Mouse (Mus musculus) intestine, embryonic 15.5 days (tissue): ENCODE measurements around the gene Fto. TPM values are rescaled to one million over a fixed set of nuclear protein-coding genes. Genes with fewer than 3 reads are reported as not detected.

Experiments
- ATAC-seq: fragments of 200-750 bp; cut with Nextera tagmentation; 2 replicates; pipeline ENCODE4 v1.8.0; 2017; ENCODE audit warnings: moderate TSS enrichment, moderate library complexity
- H3K27ac ChIP-seq: fragments of 300-500 bp; sonication (generic); 2 replicates; pipeline ENCODE4 v1.5.1; 2015; ENCODE audit warnings: mild to moderate bottlenecking, inconsistent platforms
- H3K27me3 ChIP-seq: fragments of 300-500 bp; sonication (generic); replicated peaks from 2 replicates; pipeline ENCODE4 v1.6.1; 2015; ENCODE audit warnings: inconsistent platforms
- H3K36me3 ChIP-seq: fragments of 300-500 bp; sonication (generic); 2 replicates; pipeline ENCODE4 v1.6.1; 2015; ENCODE audit warnings: inconsistent platforms
- H3K4me1 ChIP-seq: fragments of 300-500 bp; sonication (generic); replicated peaks from 2 replicates; pipeline ENCODE4 v1.6.1; 2015; ENCODE audit warnings: inconsistent platforms
- H3K4me2 ChIP-seq: fragments of 300-500 bp; sonication (generic); replicated peaks from 2 replicates; pipeline ENCODE4 v1.6.1; 2015; ENCODE audit warnings: mild to moderate bottlenecking, inconsistent platforms
- H3K4me3 ChIP-seq: fragments of 300-500 bp; sonication (generic); replicated peaks from 2 replicates; pipeline ENCODE4 v1.5.1; 2015; ENCODE audit warnings: inconsistent platforms
- H3K9ac ChIP-seq: fragments of 300-500 bp; sonication (generic); 2 replicates; pipeline ENCODE4 v1.6.1; 2015; ENCODE audit warnings: inconsistent platforms
- H3K9me3 ChIP-seq: fragments of 300-500 bp; sonication (generic); 2 replicates; pipeline ENCODE4 v1.6.1; 2016; ENCODE audit warnings: inconsistent platforms
- WGBS: fragments of 180-500 bp; shearing (Covaris S2); methylation state at CpG from one replicate; pipeline ENCODE4 v1.1.7; 2015; 5-methylcytosine and 5-hydroxymethylcytosine counted together
- polyA plus RNA-seq: library from polyadenylated mRNA; unstranded; fragments of >200 nt; fragmentation: Nextera tagmentation; extraction: Ambion mirVana; gene quantifications from 2 replicates; pipeline ENCODE4 v1.2.1, GENCODE M21; 2015

The Fto gene
- polyA plus RNA-seq, 1 experiment from 2014 or later = 59.7 TPM

DNA sequence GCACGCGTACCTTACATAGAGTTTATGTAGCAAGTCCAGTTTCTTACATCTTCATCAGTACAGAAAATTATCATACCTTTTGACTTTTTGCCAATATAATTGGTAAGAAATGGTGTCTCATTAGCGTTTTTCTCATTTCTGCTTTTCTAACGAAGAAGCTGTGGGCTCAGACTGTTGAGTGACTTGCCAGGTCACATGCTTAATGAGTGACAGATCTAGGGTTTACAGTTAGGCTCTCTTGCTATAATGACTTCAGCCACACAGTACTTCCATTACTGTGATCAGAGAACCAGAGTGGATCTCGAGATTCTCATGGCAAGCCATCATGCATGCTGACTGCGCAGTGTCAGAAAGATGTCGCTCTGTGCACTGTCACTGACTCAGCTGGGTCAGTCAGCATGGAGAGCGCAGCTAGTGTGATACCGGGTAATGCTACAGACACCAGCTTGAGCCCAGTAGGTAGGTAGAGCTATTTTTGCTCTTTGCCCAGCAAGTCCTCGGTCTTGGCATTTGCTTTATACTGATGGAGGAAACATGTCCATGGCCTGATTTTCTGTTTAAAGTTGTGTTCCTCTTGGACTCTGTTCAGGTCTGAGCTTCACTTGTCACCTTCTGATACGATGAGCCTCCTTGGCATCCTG, 188.8 kb downstream of the Fto start:
- Histone ChIP-seq H3K27ac (no peak overlapping the region), H3K4me3 (no peak overlapping the region), H3K36me3 (no peaks in the 10 kb centered on the region), H3K9me3 (no peaks in the 10 kb centered on the region), H3K27me3 (no peaks in the 10 kb centered on the region), H3K9ac (no peak overlapping the region), H3K4me2 (no peak overlapping the region), H3K4me1 (peaks cover 20% of the 10 kb centered on the region)
- no peak for ATAC-seq
- WGBS = 89% methylated on average over 11 of the region's 11 CpGs

DNA sequence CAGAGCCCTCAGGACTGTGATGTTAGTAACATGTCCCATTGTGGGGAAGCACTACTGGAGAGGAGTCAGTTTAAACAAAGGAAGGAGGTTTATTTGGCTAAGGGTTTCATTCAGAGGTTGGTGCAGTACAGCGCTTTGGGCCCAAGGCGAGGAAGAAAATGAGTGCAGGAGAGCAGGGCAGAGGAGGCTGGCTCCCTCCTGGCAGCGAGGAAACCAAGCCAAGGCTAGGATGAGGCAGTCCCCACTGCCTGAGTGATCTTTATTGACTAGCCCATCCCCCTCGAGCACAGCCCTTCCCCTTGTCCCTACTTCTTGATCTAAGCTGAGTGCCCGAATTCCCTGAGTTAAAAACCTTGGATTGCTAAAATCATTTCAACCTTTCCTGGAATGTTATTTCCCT, 189.5 kb downstream of the Fto start:
- ATAC-seq = no peak
- peaks cover 26% of the 10 kb centered on the region for H3K4me1 ChIP-seq

DNA sequence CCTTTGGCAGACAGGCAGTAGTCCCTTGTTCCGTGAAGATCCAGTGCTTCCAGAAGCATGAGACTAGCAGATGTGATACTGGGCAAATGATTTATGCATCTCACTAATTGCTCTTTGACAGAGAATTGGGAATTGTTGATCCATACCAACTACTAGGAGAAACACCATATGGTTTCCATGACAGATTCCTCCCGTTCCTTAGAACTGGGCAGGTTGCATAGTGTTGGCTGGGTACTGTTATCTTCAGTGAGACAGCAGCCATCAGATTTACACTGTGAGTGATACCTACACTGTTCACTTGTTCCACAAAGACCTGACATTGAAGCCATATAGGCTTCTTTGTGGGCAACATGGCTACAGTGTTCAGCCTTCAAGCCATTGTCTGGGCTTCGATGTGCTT, 191.0 kb downstream of the Fto start:
- no peaks in the 10 kb centered on the region for H3K36me3 ChIP-seq
- no peak overlapping the region for H3K4me2 ChIP-seq
- no peaks in the 10 kb centered on the region for H3K9me3 ChIP-seq
- 79% methylated on average over 3 of the region's 3 CpGs for WGBS
- no peak overlapping the region for H3K4me3 ChIP-seq
- H3K27me3 ChIP-seq = no peaks in the 10 kb centered on the region
- H3K9ac ChIP-seq = no peak overlapping the region
- H3K4me1 ChIP-seq = peaks cover 29% of the 10 kb centered on the region
- no peak overlapping the region for H3K27ac ChIP-seq
- ATAC-seq = no peak

More for the DNA sequence above, 189.5 kb downstream of the Fto start:
- no peak overlapping the region for H3K4me3 ChIP-seq
- no peak overlapping the region for H3K9ac ChIP-seq
- no peak overlapping the region for H3K27ac ChIP-seq
- 63% methylated on average over 5 of the region's 5 CpGs for WGBS
- no peak overlapping the region for H3K4me2 ChIP-seq
- H3K36me3 ChIP-seq = no peaks in the 10 kb centered on the region
- no peaks in the 10 kb centered on the region for H3K27me3 ChIP-seq
- no peaks in the 10 kb centered on the region for H3K9me3 ChIP-seq

DNA sequence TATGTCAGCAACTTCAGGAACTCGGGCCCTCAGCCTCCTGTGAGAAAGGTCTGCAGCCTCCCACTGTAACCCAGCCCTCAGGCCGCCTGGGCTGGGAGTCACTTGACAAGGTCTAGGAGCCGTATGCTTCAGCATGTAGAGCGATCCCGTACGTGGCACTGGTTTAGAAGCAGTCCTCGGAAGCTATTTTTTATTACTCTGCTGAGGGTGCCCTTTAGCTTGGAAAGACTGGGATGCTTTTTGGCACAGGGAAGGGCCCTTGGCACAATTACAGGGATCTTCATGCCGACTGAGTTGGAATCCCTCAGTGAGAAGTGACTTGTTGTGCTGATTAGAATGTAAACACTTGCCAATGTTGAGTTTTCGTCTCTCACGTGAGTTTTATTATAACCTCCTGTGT, 191.6 kb downstream of the Fto start:
- peaks cover 29% of the 10 kb centered on the region for H3K4me1 ChIP-seq
- no peaks in the 10 kb centered on the region for H3K9me3 ChIP-seq
- WGBS = 44% methylated on average over 10 of the region's 10 CpGs

DNA sequence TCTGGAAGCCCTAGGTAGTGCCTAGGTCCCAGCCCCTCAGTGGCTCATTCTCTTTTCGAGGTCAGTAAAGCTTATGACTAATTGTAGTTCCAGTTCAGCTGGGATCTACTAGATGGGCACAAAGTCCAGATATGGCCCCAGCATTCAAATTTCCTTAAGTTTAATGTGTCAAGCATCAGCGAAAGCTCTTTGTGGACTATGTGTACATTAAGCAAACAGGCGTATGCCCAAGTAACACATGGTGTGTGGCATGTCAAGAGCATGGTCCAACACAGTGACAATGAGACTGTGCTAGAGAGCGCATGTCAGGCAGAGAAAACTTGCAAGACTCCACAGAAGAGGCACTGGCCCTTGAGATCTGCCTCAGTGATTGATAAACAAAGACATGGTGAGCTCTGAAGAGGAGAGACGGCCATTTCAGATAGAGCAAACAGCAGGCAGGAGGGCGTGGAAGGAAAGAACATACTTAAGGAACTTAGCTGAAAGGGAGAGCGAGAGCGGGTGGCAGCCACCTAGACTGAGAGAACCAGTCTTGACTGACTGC, 192.2 kb downstream of the Fto start:
- H3K4me1 ChIP-seq = peaks cover 29% of the 10 kb centered on the region
- no peak overlapping the region for H3K4me3 ChIP-seq
- ATAC-seq = peak; percentile 86
- 0 out of 2 replicates have a peak overlapping the region, but pooled peaks have one; percentile 19 for H3K4me2 ChIP-seq
- no peak overlapping the region for H3K9ac ChIP-seq
- no peaks in the 10 kb centered on the region for H3K9me3 ChIP-seq
- no peaks in the 10 kb centered on the region for H3K27me3 ChIP-seq
- no peaks in the 10 kb centered on the region for H3K36me3 ChIP-seq
- peak overlapping the region; percentile 48; the same call in 1 of the 2 replicates for H3K27ac ChIP-seq
- 64% methylated on average over 8 of the region's 8 CpGs for WGBS

More for the DNA sequence above, 191.6 kb downstream of the Fto start:
- H3K27ac ChIP-seq = 0 out of 2 replicates have a peak overlapping the region, but pooled peaks have one; percentile 40
- peak; percentile 36; the same call in 1 of the 2 replicates for ATAC-seq
- H3K4me2 ChIP-seq = no peak overlapping the region
- no peak overlapping the region for H3K4me3 ChIP-seq
- no peak overlapping the region for H3K9ac ChIP-seq
- H3K36me3 ChIP-seq = no peaks in the 10 kb centered on the region
- no peaks in the 10 kb centered on the region for H3K27me3 ChIP-seq

DNA sequence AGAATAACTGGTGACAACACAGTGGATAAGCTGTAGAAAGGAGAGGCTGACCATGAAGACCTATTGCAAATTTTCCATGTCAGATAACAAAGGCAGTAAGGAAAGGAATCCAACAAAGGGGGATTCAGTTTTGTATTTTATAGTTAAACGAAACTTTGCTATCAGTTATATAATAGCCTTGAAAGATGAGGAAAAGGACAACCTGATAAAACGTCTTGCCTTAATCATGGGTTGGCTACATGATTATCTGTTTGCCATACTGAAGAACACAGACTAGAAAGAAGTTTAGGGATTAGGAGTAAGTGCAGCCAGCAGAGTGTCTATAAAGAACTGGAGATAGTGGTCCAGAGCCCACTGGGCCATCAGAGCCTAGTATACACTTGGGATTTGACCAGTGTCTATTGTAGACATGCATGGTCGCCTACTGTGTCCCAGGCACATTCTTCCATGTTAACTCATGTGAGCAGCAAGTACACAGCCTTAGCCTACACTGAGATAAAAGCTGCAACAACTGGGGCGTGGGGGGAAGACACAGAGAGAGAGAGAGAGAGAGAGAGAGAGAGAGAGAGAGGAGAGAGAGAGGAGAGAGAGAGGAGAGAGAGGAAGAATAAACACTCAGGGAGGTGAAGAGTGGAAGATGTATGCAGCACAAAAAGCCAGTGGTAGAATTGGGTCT, 192.8 kb downstream of the Fto start:
- no peaks in the 10 kb centered on the region for H3K36me3 ChIP-seq
- ATAC-seq = no peak
- H3K4me3 ChIP-seq = no peak overlapping the region
- WGBS = 63% methylated on average over 4 of the region's 4 CpGs
- H3K9me3 ChIP-seq = no peaks in the 10 kb centered on the region
- peaks cover 29% of the 10 kb centered on the region for H3K4me1 ChIP-seq
- peak overlapping the region; percentile 48; the same call in 1 of the 2 replicates for H3K27ac ChIP-seq
- no peak overlapping the region for H3K4me2 ChIP-seq
- no peaks in the 10 kb centered on the region for H3K27me3 ChIP-seq
- H3K9ac ChIP-seq = no peak overlapping the region

DNA sequence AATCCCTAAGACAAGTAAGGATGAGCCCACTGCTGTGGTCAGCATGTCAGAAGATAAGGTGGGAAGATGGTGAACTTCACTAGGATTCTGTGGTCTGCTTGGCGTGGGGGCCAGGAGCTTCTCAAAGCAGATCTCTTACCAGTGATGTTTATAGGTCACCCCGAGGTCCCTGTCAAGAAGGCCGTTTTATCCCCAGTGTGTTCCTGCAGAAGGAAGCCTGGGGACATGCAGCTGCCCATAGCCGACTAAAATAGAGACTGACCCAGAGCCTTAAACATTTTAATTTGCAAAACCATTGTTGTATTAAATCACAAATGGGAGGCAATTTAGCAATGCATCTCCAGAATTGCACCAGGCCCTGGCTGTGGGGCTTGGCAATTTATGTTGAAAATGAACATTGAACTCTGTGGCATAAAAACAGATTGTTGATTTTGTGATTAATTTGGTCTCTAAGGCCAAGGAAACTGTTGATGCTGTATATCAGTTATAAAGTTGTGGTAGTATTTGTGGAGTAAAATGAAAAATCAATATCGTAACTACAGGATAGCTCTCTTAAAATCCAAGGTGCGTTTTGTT, 193.4 kb downstream of the Fto start:
- Histone ChIP-seq H3K9me3 (no peaks in the 10 kb centered on the region), H3K4me2 (no peak overlapping the region), H3K9ac (no peak overlapping the region), H3K4me1 (peaks cover 29% of the 10 kb centered on the region), H3K27ac (no peak overlapping the region), H3K27me3 (no peaks in the 10 kb centered on the region), H3K4me3 (no peak overlapping the region), H3K36me3 (no peaks in the 10 kb centered on the region)
- no peak for ATAC-seq
- 68% methylated on average over 6 of the region's 6 CpGs for WGBS

DNA sequence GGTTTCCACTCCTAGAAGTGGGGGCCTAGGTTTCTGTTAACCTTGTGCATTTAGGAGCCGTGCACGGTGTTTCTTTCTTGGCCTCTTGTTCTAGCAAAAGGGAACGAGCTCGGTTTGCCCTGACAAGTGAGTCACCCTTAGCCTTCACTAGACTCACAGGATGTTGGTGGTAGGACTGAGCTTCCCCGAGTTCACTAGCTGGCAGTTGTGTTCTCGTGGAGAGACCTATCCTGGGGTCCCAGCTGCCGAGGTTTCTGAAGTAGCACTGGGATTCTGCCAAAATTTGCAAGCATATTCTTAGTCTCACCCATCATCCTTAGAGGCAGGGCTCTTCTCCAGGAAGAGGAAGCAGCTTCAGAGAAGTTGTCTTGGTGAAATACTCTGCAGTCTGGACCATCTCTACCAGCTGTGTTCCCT, 194.4 kb downstream of the Fto start:
- no peak for ATAC-seq
- Histone ChIP-seq H3K9ac (no peak overlapping the region), H3K27me3 (no peaks in the 10 kb centered on the region), H3K4me3 (no peak overlapping the region), H3K4me1 (peaks cover 29% of the 10 kb centered on the region), H3K9me3 (no peaks in the 10 kb centered on the region), H3K36me3 (no peaks in the 10 kb centered on the region), H3K4me2 (no peak overlapping the region), H3K27ac (no peak overlapping the region)
- 50% methylated on average over 7 of the region's 7 CpGs for WGBS

DNA sequence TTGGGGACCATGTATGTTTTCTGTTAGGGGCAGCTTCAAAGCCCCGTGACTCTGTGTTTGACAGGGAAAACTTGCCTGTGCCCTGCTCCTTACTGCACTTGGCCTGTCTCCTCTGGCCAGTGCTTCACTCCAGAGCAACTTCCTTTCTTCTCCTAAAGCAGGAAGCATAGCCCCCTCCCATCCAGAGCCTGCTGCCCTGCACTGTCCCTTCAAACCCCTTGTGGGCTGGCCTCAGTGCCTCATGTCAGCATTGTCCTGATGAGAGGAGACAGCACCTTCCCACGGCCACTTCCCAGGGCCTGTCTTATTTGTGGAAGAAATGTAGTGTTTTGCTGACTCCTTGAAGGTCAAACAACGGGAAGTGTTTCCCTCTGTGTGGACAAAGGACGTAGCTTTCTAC, 195.0 kb downstream of the Fto start:
- ATAC-seq = no peak
- no peaks in the 10 kb centered on the region for H3K9me3 ChIP-seq
- peaks cover 29% of the 10 kb centered on the region for H3K4me1 ChIP-seq
- no peak overlapping the region for H3K9ac ChIP-seq
- H3K36me3 ChIP-seq = no peaks in the 10 kb centered on the region
- H3K4me3 ChIP-seq = no peak overlapping the region
- H3K27ac ChIP-seq = no peak overlapping the region
- no peak overlapping the region for H3K4me2 ChIP-seq
- H3K27me3 ChIP-seq = no peaks in the 10 kb centered on the region
- 64% methylated on average over 4 of the region's 4 CpGs for WGBS

DNA sequence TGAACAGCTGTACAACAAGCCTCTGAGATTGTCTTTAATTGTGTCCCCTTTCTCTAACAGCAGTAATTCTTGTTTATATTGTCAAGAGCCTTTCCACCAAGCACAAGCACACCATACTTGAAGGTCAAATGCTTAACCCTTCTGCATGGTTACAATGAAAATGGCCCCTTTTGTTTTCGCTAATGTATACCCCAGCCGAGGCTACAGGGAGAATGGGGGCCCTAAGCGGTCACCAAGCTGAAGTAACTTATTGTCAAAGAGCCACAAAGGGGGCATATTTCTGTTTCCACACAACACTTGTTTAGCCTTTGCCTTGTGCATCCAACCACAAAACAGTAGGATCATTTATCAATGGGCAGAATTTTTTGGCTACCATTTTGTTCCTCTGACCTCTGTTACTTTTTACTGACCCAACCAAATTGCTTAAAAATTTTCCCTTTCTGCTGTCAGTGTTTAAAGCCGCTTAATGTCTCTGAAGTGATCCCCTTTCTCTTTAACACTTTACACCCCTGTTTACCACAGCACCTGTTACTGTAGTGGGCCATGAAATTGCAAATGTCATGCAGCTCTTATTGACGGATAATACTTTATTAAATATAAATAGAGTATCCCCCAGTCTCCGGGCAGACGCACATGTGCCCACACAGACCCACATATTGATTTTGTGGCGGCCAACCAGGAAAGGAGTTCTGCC, 196.0 kb downstream of the Fto start:
- peaks cover 25% of the 10 kb centered on the region for H3K4me1 ChIP-seq
- 77% methylated on average over 8 of the region's 8 CpGs for WGBS
- H3K27me3 ChIP-seq = no peaks in the 10 kb centered on the region
- no peaks in the 10 kb centered on the region for H3K36me3 ChIP-seq
- H3K9me3 ChIP-seq = no peaks in the 10 kb centered on the region
- no peak overlapping the region for H3K4me3 ChIP-seq
- no peak overlapping the region for H3K27ac ChIP-seq
- H3K9ac ChIP-seq = no peak overlapping the region
- ATAC-seq = no peak
- H3K4me2 ChIP-seq = no peak overlapping the region

DNA sequence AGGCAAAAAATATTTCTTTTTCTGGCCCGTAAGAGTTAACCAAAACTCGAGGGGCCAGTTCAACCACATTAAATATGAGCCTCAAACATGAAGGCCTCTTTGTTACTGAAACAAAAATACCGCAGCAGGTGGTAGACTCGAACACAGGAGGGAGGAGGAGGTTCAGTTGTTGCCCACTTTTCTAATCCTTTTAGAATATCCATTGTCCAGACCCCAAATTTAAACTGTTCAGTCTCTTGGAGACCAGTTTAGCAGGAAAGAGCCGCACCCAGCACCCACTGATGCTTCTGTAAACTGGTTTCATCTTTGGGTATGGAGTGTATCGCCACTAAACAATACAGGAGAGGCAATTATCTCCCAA, 196.6 kb downstream of the Fto start:
- WGBS = 76% methylated on average over 6 of the region's 6 CpGs
- Histone ChIP-seq H3K9ac (no peak overlapping the region), H3K4me1 (peaks cover 19% of the 10 kb centered on the region), H3K4me2 (no peak overlapping the region), H3K27me3 (no peaks in the 10 kb centered on the region), H3K4me3 (no peak overlapping the region), H3K9me3 (no peaks in the 10 kb centered on the region), H3K27ac (no peak overlapping the region), H3K36me3 (no peaks in the 10 kb centered on the region)
- ATAC-seq = no peak

DNA sequence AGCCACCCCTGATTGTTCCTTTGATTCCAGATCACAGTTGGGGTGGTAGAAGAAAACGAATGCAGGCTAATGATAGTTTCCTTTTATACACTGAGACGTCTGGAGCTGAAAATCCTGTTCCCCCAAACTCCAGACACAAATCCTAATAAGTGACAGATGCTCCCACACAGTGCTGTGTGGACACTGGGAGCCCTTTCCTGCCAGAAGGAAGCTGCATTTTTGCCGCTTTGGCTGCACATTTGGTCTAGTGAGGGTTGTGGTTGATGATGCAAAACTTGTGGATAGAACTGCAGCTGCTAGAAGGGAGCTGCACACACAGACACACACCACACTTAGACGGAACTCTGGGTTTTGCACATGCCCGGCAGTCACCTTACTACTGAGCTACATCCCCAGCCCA, 197.4 kb downstream of the Fto start:
- 63% methylated on average over 5 of the region's 5 CpGs for WGBS
- H3K4me1 ChIP-seq = peaks cover 12% of the 10 kb centered on the region
- H3K27ac ChIP-seq = no peak overlapping the region

More for the DNA sequence above, 197.4 kb downstream of the Fto start:
- Histone ChIP-seq H3K4me3 (no peak overlapping the region), H3K4me2 (no peak overlapping the region), H3K36me3 (no peaks in the 10 kb centered on the region), H3K27me3 (no peaks in the 10 kb centered on the region), H3K9me3 (no peaks in the 10 kb centered on the region), H3K9ac (no peak overlapping the region)
- no peak for ATAC-seq
